Mouse (Mus musculus) erythroblast, embryonic 14.5 days (primary cell): ENCODE data around the gene Rps28. TPM values are rescaled to one million over a fixed set of nuclear protein-coding genes. Genes with fewer than 3 reads are reported as not detected.

ENCODE experiments used
- H3K27me3 ChIP-seq: 2 replicates; pipeline ENCODE4 v1.6.1; 2012; ENCODE audit warnings: inconsistent platforms; ENCODE audit not compliant: control insufficient read depth
- H3K36me3 ChIP-seq: 2 replicates; pipeline ENCODE4 v1.6.1; 2012; ENCODE audit warnings: mild to moderate bottlenecking, inconsistent platforms; ENCODE audit not compliant: control insufficient read depth
- H3K4me1 ChIP-seq: 2 replicates; pipeline ENCODE4 v1.6.1; 2012; ENCODE audit warnings: inconsistent platforms; ENCODE audit not compliant: control insufficient read depth
- H3K4me3 ChIP-seq: replicated peaks from 2 replicates; pipeline ENCODE3; 2012; ENCODE audit warnings: moderate library complexity, mild to moderate bottlenecking, inconsistent platforms
- H3K9me3 ChIP-seq: 2 replicates; pipeline ENCODE4 v1.6.1; 2012; ENCODE audit warnings: low read length, inconsistent platforms, mixed read lengths; ENCODE audit not compliant: control insufficient read depth
- GATA1 ChIP-seq: IDR thresholded peaks from 2 replicates; pipeline ENCODE4 v1.6.1; 2012; ENCODE audit warnings: low read length, inconsistent platforms, mixed read lengths
- TAL1 ChIP-seq: IDR thresholded peaks from 3 replicates; pipeline ENCODE4 v1.6.1; 2012; ENCODE audit warnings: low read length, inconsistent platforms, mixed read lengths
- polyA plus RNA-seq: library from polyadenylated mRNA; stranded (reverse); fragments of >175 nt; gene quantifications from 2 replicates; pipeline ENCODE4 v1.2.3, GENCODE M21; 2012

The Rps28 gene
- polyA plus RNA-seq, 1 experiment = 366 TPM

DNA sequence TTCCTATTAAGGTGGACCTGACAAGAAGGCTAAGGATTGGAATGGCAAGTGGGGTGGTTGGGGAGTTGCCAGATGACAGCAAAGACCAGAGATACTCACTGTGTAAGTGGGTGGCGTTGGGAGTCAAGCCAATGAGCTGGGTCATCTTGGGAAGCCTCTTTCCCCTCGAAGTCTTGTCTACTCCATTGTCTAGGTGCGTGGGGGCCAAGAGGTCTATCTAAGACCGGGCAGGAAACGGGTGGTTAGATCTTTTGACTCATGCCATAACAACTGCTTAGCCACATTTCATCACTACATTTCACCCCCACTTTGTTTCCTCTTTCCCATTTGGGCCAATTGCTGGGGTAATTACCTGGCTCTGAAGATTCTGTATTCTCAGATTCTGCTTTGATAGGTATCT is 43.9 kb downstream of the Rps28 start:
- 0 out of 2 replicates have a peak, but pooled peaks cover 4% of the 10 kb centered on the region for H3K27me3 ChIP-seq
- H3K9me3 ChIP-seq = no peaks in the 10 kb centered on the region
- H3K36me3 ChIP-seq = peaks cover 27% of the 10 kb centered on the region
- TF ChIP-seq TAL1 = no peak
- H3K4me1 ChIP-seq = peaks cover 29% of the 10 kb centered on the region
- H3K4me3 ChIP-seq = peak overlapping the region; percentile 62

- 0 out of 2 replicates have a peak, but pooled peaks cover 4% of the 10 kb centered on the region for H3K27me3 ChIP-seq
- peaks cover 31% of the 10 kb centered on the region for H3K36me3 ChIP-seq
- TF ChIP-seq GATA1 = no peak
- TF ChIP-seq TAL1 = no peak
- H3K4me1 ChIP-seq = peaks cover 29% of the 10 kb centered on the region
- no peaks in the 10 kb centered on the region for H3K9me3 ChIP-seq
- H3K4me3 ChIP-seq = peak overlapping the region; percentile 26
Measured at GRCm38 (mm10) chr17:33779967-33780295, 44.4 kb downstream of the Rps28 start.

DNA sequence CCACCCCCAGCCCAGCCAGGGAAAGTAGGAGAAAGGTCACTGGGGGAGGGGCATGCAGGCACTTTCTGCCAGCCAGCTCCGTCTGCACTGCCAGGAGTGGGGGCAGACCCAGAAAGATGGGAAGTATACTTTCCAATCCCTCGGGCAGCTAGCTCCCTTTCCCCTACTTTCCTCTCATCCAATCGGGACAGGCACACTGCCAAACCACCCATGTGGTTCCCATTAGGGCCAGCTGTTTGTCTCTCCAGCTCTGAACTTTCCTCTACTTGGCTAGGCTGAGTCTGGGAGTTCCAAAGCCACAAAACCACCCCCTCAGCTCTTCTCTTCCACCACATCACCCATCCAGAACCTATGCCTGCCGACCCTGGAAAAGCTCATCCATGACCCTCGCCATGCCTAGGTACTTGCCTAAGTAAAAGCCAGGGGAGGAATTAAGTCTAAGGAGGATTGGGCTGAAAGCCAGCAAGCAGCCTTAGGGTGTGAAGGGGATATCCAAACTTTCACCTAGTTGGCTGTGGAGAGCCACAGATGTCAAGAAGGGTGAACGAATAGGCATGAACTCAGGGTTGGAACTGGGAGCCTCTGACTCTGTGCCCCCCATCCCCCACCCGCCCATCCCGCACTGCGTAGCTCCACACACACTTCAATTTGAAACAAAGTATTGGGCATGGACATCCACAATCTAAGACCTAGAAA is 44.9 kb downstream of the Rps28 start:
- Histone ChIP-seq H3K4me3 (no peak overlapping the region), H3K36me3 (peaks cover 34% of the 10 kb centered on the region), H3K9me3 (no peaks in the 10 kb centered on the region), H3K4me1 (peaks cover 29% of the 10 kb centered on the region), H3K27me3 (0 out of 2 replicates have a peak, but pooled peaks cover 4% of the 10 kb centered on the region)
- TF ChIP-seq TAL1 = no peak
- no peak for TF ChIP-seq GATA1

DNA sequence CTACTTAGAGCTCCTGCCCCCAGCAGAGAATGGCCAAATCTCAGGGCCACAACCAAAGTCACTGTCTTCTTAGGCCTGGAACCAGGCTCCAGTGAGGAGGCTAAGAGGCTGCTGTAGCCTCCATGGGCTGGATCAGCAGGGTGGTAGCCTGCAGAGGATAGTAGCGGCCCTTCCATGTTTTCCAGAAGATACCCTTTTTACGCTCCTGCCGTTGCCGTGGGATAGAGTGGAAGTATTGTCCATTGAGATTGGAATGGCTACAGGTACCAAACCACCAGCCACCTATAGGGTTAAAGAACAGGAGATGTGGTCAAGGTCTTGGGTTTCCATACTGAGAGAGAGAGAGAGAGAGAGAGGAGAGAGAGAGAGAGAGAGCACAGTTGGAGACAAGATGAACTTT is 49.1 kb downstream of the Rps28 start:
- Histone ChIP-seq H3K4me1 (peaks cover 9% of the 10 kb centered on the region), H3K36me3 (peaks cover 34% of the 10 kb centered on the region), H3K9me3 (no peaks in the 10 kb centered on the region), H3K4me3 (no peak overlapping the region), H3K27me3 (peaks cover 2% of the 10 kb centered on the region; the same call in 1 of the 2 replicates)
- TF ChIP-seq GATA1 (no peak), TAL1 (no peak)

- H3K4me3 ChIP-seq = no peak overlapping the region
- no peaks in the 10 kb centered on the region for H3K9me3 ChIP-seq
- peaks cover 2% of the 10 kb centered on the region; the same call in 1 of the 2 replicates for H3K27me3 ChIP-seq
- H3K36me3 ChIP-seq = peaks cover 34% of the 10 kb centered on the region
- H3K4me1 ChIP-seq = peaks cover 5% of the 10 kb centered on the region
- no peak for TF ChIP-seq TAL1
- TF ChIP-seq GATA1 = no peak
Measured at GRCm38 (mm10) chr17:33774573-33775155, 49.7 kb downstream of the Rps28 start.

DNA sequence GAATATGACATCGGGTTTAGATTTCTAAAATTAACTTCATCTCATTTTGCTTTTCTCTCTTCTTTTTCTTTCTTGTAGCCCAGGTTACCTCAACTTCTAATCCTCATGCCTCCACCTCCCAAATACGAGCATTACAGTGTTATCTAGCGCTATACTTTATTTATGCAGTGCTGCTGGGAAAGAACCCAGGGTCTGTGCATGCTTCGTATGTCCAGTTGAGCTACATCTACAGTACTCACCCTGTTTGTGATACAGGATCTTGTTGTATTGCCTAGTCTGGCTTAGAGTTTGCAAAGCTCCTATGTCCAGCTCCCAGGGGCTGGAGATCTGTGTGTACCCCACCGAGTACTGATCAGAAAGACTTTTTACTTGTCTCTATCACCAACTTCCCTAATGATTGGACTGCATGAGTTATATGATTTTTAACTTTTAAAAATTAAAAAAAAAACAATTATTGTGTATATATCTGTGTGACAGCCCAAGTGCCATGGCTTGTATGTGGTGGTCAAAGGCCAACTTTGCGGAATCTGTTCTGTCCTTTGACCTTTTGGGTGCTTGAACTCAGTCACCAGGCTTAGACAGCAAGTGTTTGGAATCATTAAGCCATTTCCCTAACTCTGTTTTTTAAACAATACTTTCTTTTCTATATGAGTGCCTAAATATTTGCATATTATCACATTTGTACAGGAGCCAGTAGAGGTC is 50.3 kb downstream of the Rps28 start:
- Histone ChIP-seq H3K36me3 (peaks cover 34% of the 10 kb centered on the region), H3K4me1 (no peaks in the 10 kb centered on the region; the same call in 1 of the 2 replicates), H3K9me3 (no peaks in the 10 kb centered on the region), H3K27me3 (peaks cover 2% of the 10 kb centered on the region; the same call in 1 of the 2 replicates), H3K4me3 (no peak overlapping the region)
- no peak for TF ChIP-seq GATA1

GRCm38 (mm10) chr17:33773426-33773825 is 50.9 kb downstream of the Rps28 start:
- Histone ChIP-seq H3K9me3 (no peaks in the 10 kb centered on the region), H3K27me3 (peaks cover 2% of the 10 kb centered on the region; the same call in 1 of the 2 replicates), H3K4me3 (no peak overlapping the region), H3K4me1 (no peaks in the 10 kb centered on the region; the same call in 1 of the 2 replicates), H3K36me3 (peaks cover 33% of the 10 kb centered on the region)
- TF ChIP-seq TAL1 = no peak
- no peak for TF ChIP-seq GATA1

DNA sequence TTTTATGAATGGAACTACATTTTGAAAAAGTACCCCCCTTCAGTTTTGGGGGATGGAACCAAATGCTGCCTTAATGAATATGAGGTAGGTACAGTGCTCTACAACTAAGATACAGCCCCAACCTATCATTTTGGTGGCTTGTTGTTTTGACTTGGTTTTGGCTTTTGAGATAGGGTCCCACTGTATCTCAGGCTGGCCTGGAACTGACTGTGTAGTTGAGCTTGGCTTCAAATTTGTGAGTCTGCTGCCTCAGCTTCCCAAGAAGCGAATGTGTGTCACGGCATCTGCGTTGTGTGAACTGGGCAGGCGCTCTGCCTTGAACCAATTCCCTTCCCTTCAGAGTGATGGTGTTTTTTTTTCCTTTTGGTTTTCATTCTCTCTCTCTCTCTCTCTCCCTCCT is 52.7 kb downstream of the Rps28 start:
- Histone ChIP-seq H3K4me3 (no peak overlapping the region), H3K4me1 (no peaks in the 10 kb centered on the region), H3K9me3 (no peaks in the 10 kb centered on the region), H3K27me3 (peaks cover 9% of the 10 kb centered on the region), H3K36me3 (peaks cover 16% of the 10 kb centered on the region)
- TF ChIP-seq TAL1 (no peak), GATA1 (no peak)

Other genes starting within 250 kb of the Rps28 start
- gene Zfp414, start 195.5 kb downstream of the Rps28 start, polyA plus RNA-seq = 14.9 and 17.2 TPM in 2 replicates
- gene Pram1, start 186.5 kb downstream of the Rps28 start, polyA plus RNA-seq = 0.09 and 0.12 TPM in 2 replicates
- gene Hnrnpm, start 137.7 kb downstream of the Rps28 start, polyA plus RNA-seq = 33.0 and 43.0 TPM in 2 replicates
- 80.5 and 112 TPM in 2 replicates for gene March2, start 105.9 kb downstream of the Rps28 start, polyA plus RNA-seq
- gene Rab11b, start 64.0 kb downstream of the Rps28 start, polyA plus RNA-seq = 26.5 and 41.4 TPM in 2 replicates
- 0.07 TPM in 1 of 2 replicates, not detected in the other for gene Angptl4, start 42.7 kb downstream of the Rps28 start, polyA plus RNA-seq
- 0.03 TPM in 2 replicates for gene Kank3, start 14.0 kb downstream of the Rps28 start, polyA plus RNA-seq
- gene Ndufa7, start within 50 bp of the Rps28 start, polyA plus RNA-seq = 125 and 152 TPM in 2 replicates
- gene Cd320, start 18.5 kb upstream of the Rps28 start, polyA plus RNA-seq = 0.26 and 0.86 TPM in 2 replicates
- not detected in 2 replicates for gene Gm7029, start 49.3 kb upstream of the Rps28 start, polyA plus RNA-seq
- 24.3 and 25.8 TPM in 2 replicates for gene Kifc1, start 66.1 kb upstream of the Rps28 start, polyA plus RNA-seq
- gene Platr17, start 80.6 kb upstream of the Rps28 start, polyA plus RNA-seq = 0.08 TPM in 1 of 2 replicates, not detected in the other
- 1.4 TPM in 2 replicates for gene Daxx, start 84.9 kb upstream of the Rps28 start, polyA plus RNA-seq
- gene Tapbp, start 91.3 kb upstream of the Rps28 start, polyA plus RNA-seq = 14.7 and 21.8 TPM in 2 replicates
- gene Zbtb22, start 91.3 kb upstream of the Rps28 start, polyA plus RNA-seq = 5.6 and 5.7 TPM in 2 replicates
- 3.1 and 3.5 TPM in 2 replicates for gene Rgl2, start 105.0 kb upstream of the Rps28 start, polyA plus RNA-seq
- gene Pfdn6, start 115.8 kb upstream of the Rps28 start, polyA plus RNA-seq = 48.7 and 66.5 TPM in 2 replicates
- 6.0 and 6.7 TPM in 2 replicates for gene Wdr46, start 116.1 kb upstream of the Rps28 start, polyA plus RNA-seq
- gene B3galt4, start 126.9 kb upstream of the Rps28 start, polyA plus RNA-seq = 0.21 and 0.45 TPM in 2 replicates
- gene Vps52, start 131.2 kb upstream of the Rps28 start, polyA plus RNA-seq = 10.1 and 11.6 TPM in 2 replicates
- gene Rps18, start 131.4 kb upstream of the Rps28 start, polyA plus RNA-seq = 11.8 and 13.8 TPM in 2 replicates
- gene H2-K1, start 175.8 kb upstream of the Rps28 start, polyA plus RNA-seq = 0.91 and 0.94 TPM in 2 replicates
- 1.8 and 2.5 TPM in 2 replicates for gene Ring1, start 200.1 kb upstream of the Rps28 start, polyA plus RNA-seq
- 1.4 TPM in 2 replicates for gene H2-Ke6, start 203.5 kb upstream of the Rps28 start, polyA plus RNA-seq
- 3.5 TPM in 2 replicates for gene Slc39a7, start 207.1 kb upstream of the Rps28 start, polyA plus RNA-seq
- 10.1 and 11.3 TPM in 2 replicates for gene Rxrb, start 207.2 kb upstream of the Rps28 start, polyA plus RNA-seq
- 0.45 and 0.56 TPM in 2 replicates for gene Col11a2, start 214.9 kb upstream of the Rps28 start, polyA plus RNA-seq